Mouse (Mus musculus): ENCODE measurements around the gene Adprm. TPM values are rescaled to one million over a fixed set of nuclear protein-coding genes. Genes with fewer than 3 reads are reported as not detected.

Adprm gene
- polyA plus RNA-seq, 1 experiment from 2014 or later, result 15.0 TPM

- no peak for ATAC-seq
These were observed 3.1 kb downstream of the Adprm start for GRCm38 (mm10) chr11:67049256-67049655.

GRCm38 (mm10) chr11:67048496-67048895 lies 3.9 kb downstream of the Adprm start:
- TF ChIP-seq EP300 (IDR thresholded peaks at IDR 0.05; ENCODE audit: low read depth) (no peak), CTCF (IDR thresholded peaks at IDR 0.05; ENCODE audit: low read depth) (no peak)
- Histone ChIP-seq H3K4me3 (ENCODE audit: low read depth, low read length) (no peak overlapping the region), H3K36me3 (replicated peaks; ENCODE audit: insufficient read depth, low read length) (no peaks in the 10 kb centered on the region; the same call in 1 of the 2 replicates), H3K9ac (replicated peaks) (no peak overlapping the region), H3K9me3 (ENCODE audit: low read length) (no peaks in the 10 kb centered on the region), H3K4me2 (ENCODE audit: low read depth, low read length) (no peak overlapping the region), H3K27me3 (ENCODE audit: insufficient read depth, low read length) (no peaks in the 10 kb centered on the region), H3K27ac (ENCODE audit: low read depth) (no peak overlapping the region), H3K4me1 (ENCODE audit: insufficient read depth) (peaks cover 23% of the 10 kb centered on the region)
- ATAC-seq, result no peak
- no peak for DNase-seq
- 77% methylated on average over 8 of the region's 8 CpGs for WGBS (ENCODE audit: insufficient replicate concordance)

More at GRCm38 (mm10) chr11:67049256-67049655, 3.1 kb downstream of the Adprm start:
- 75% methylated on average over 3 of the region's 3 CpGs for WGBS (ENCODE audit: insufficient replicate concordance)
- Histone ChIP-seq H3K4me2 (ENCODE audit: low read depth, low read length) (no peak overlapping the region), H3K9me3 (ENCODE audit: low read length) (no peaks in the 10 kb centered on the region), H3K9ac (replicated peaks) (no peak overlapping the region), H3K4me3 (ENCODE audit: low read depth, low read length) (no peak overlapping the region), H3K36me3 (replicated peaks; ENCODE audit: insufficient read depth, low read length) (no peaks in the 10 kb centered on the region; the same call in 1 of the 2 replicates), H3K27me3 (ENCODE audit: insufficient read depth, low read length) (no peaks in the 10 kb centered on the region), H3K4me1 (ENCODE audit: insufficient read depth) (peaks cover 26% of the 10 kb centered on the region), H3K27ac (ENCODE audit: low read depth) (no peak overlapping the region)
- TF ChIP-seq CTCF (IDR thresholded peaks at IDR 0.05; ENCODE audit: low read depth) (peak; percentile 22; the same call in 1 of the 2 replicates), EP300 (IDR thresholded peaks at IDR 0.05; ENCODE audit: low read depth) (no peak)
- DNase-seq, result no peak

- no peaks in the 10 kb centered on the region for H3K27me3 ChIP-seq (ENCODE audit: insufficient read depth, low read length)
- H3K9ac ChIP-seq (replicated peaks), result no peak overlapping the region
- no peak overlapping the region for H3K27ac ChIP-seq (ENCODE audit: low read depth)
- no peaks in the 10 kb centered on the region for H3K9me3 ChIP-seq (ENCODE audit: low read length)
- no peak overlapping the region for H3K4me2 ChIP-seq (ENCODE audit: low read depth, low read length)
- H3K4me1 ChIP-seq (ENCODE audit: insufficient read depth), result peaks cover 20% of the 10 kb centered on the region
- DNase-seq (no peak), ATAC-seq (peak; percentile 28; the same call in 1 of the 2 replicates)
- 53% methylated on average over 5 of the region's 5 CpGs for WGBS (ENCODE audit: insufficient replicate concordance)
- TF ChIP-seq CTCF (IDR thresholded peaks at IDR 0.05; ENCODE audit: low read depth) (no peak), EP300 (IDR thresholded peaks at IDR 0.05; ENCODE audit: low read depth) (no peak)
- no peaks in the 10 kb centered on the region; the same call in 1 of the 2 replicates for H3K36me3 ChIP-seq (replicated peaks; ENCODE audit: insufficient read depth, low read length)
- H3K4me3 ChIP-seq (ENCODE audit: low read depth, low read length), result no peak overlapping the region
These were observed 5.2 kb downstream of the Adprm start for GRCm38 (mm10) chr11:67047199-67047598.

GRCm38 (mm10) chr11:67044959-67045358 lies 7.4 kb downstream of the Adprm start:
- peak overlapping the region; percentile 75 for H3K27ac ChIP-seq (ENCODE audit: low read depth)
- H3K9me3 ChIP-seq (ENCODE audit: low read length), result no peaks in the 10 kb centered on the region
- peak; percentile 51 for DNase-seq
- H3K9ac ChIP-seq (replicated peaks), result no peak overlapping the region
- H3K4me3 ChIP-seq (ENCODE audit: low read depth, low read length), result no peak overlapping the region
- no peak overlapping the region for H3K4me2 ChIP-seq (ENCODE audit: low read depth, low read length)
- no peaks in the 10 kb centered on the region for H3K27me3 ChIP-seq (ENCODE audit: insufficient read depth, low read length)
- peaks cover 14% of the 10 kb centered on the region for H3K4me1 ChIP-seq (ENCODE audit: insufficient read depth)
- TF ChIP-seq EP300 (IDR thresholded peaks at IDR 0.05; ENCODE audit: low read depth) (no peak), CTCF (IDR thresholded peaks at IDR 0.05; ENCODE audit: low read depth) (no peak)
- peaks cover 17% of the 10 kb centered on the region for H3K36me3 ChIP-seq (replicated peaks; ENCODE audit: insufficient read depth, low read length)
- WGBS (ENCODE audit: insufficient replicate concordance), result 56% methylated on average over 6 of the region's 6 CpGs
- peak; percentile 94 for ATAC-seq

- Histone ChIP-seq H3K4me1 (ENCODE audit: insufficient read depth) (peaks cover 14% of the 10 kb centered on the region), H3K27ac (ENCODE audit: low read depth) (no peak overlapping the region), H3K27me3 (ENCODE audit: insufficient read depth, low read length) (no peaks in the 10 kb centered on the region), H3K4me2 (ENCODE audit: low read depth, low read length) (no peak overlapping the region), H3K4me3 (ENCODE audit: low read depth, low read length) (no peak overlapping the region), H3K9ac (replicated peaks) (no peak overlapping the region), H3K36me3 (replicated peaks; ENCODE audit: insufficient read depth, low read length) (peaks cover 28% of the 10 kb centered on the region), H3K9me3 (ENCODE audit: low read length) (no peaks in the 10 kb centered on the region)
- no peak for TF ChIP-seq CTCF (IDR thresholded peaks at IDR 0.05; ENCODE audit: low read depth)
- TF ChIP-seq EP300 (IDR thresholded peaks at IDR 0.05; ENCODE audit: low read depth), result no peak
- 70% methylated on average over 8 of the region's 8 CpGs for WGBS (ENCODE audit: insufficient replicate concordance)
- no peak for DNase-seq
- no peak for ATAC-seq
These were observed 9.4 kb downstream of the Adprm start for GRCm38 (mm10) chr11:67043007-67043406.

GRCm38 (mm10) chr11:67040483-67040882 lies 11.9 kb downstream of the Adprm start:
- Histone ChIP-seq H3K9ac (replicated peaks) (no peak overlapping the region), H3K4me2 (ENCODE audit: low read depth, low read length) (no peak overlapping the region), H3K9me3 (ENCODE audit: low read length) (no peaks in the 10 kb centered on the region), H3K4me3 (ENCODE audit: low read depth, low read length) (no peak overlapping the region), H3K36me3 (replicated peaks; ENCODE audit: insufficient read depth, low read length) (peaks cover 35% of the 10 kb centered on the region), H3K27ac (ENCODE audit: low read depth) (no peak overlapping the region), H3K4me1 (ENCODE audit: insufficient read depth) (peaks cover 6% of the 10 kb centered on the region), H3K27me3 (ENCODE audit: insufficient read depth, low read length) (no peaks in the 10 kb centered on the region)
- WGBS (ENCODE audit: insufficient replicate concordance), result 84% methylated on average over 6 of the region's 6 CpGs
- ATAC-seq (no peak), DNase-seq (no peak)
- TF ChIP-seq CTCF (IDR thresholded peaks at IDR 0.05; ENCODE audit: low read depth) (no peak), EP300 (IDR thresholded peaks at IDR 0.05; ENCODE audit: low read depth) (no peak)
